Comparison of ENCODE assay signal across 8 mouse cellular contexts in genomic region chr7:119793586-119794250, GRCm38 (mm10). TPM values are rescaled to one million over a fixed set of nuclear protein-coding genes. Genes with fewer than 3 reads are reported as not detected.
DNase-seq lines count a peak whose midpoint lies in the region; ATAC-seq and TF ChIP-seq lines count a peak whose summit lies in the region.

TSS of gene Rexo5 (plus strand) at chr7:119794006.
TSS of gene Eri2 (minus strand) at chr7:119794058.

- H3K4me3 ChIP-seq in heart, embryonic 11.5 days (ENCODE audit: low read depth, low read length) = peak within 1 kb of the TSS; percentile 86
- peak within 1 kb of the TSS; percentile 79 for H3K4me3 ChIP-seq in kidney, embryonic 15.5 days (replicated peaks)
- peak within 1 kb of the TSS; percentile 86 for H3K4me3 ChIP-seq in liver, embryonic 12.5 days

- peak; percentile 24; the same call in 1 of the 2 replicates for TF ChIP-seq POLR2A in brain, embryonic 14.5 days (IDR thresholded peaks at IDR 0.05; ENCODE audit: borderline replicate concordance, extremely low read depth, insufficient read depth, insufficient read length, poor library complexity, severe bottlenecking)

- no peaks in the 10 kb centered on the region for H3K27me3 ChIP-seq in heart, embryonic 11.5 days (ENCODE audit: control insufficient read depth, insufficient read depth, low read length)
- H3K27me3 ChIP-seq in kidney, embryonic 15.5 days = no peaks in the 10 kb centered on the region
- H3K27me3 ChIP-seq in liver, embryonic 12.5 days (replicated peaks) = no peaks in the 10 kb centered on the region
- H3K27me3 ChIP-seq in splenic B cell, adult 2 months (ENCODE audit: control insufficient read depth, insufficient read depth, low read length, poor library complexity, severe bottlenecking) = no peaks in the 10 kb centered on the region

- H3K9me3 ChIP-seq in heart, embryonic 11.5 days (replicated peaks; ENCODE audit: control insufficient read depth, low read length) = no peaks in the 10 kb centered on the region
- H3K9me3 ChIP-seq in kidney, embryonic 15.5 days (replicated peaks) = no peaks in the 10 kb centered on the region
- no peaks in the 10 kb centered on the region for H3K9me3 ChIP-seq in liver, embryonic 12.5 days (replicated peaks)

- under 1% methylated on average over 53 of the region's 53 CpGs for WGBS in heart, embryonic 11.5 days (ENCODE audit: insufficient replicate concordance)
- under 1% methylated on average over 53 of the region's 53 CpGs for WGBS in kidney, embryonic 15.5 days
- under 1% methylated on average over 53 of the region's 53 CpGs for WGBS in liver, embryonic 12.5 days (ENCODE audit: insufficient replicate concordance)

- peaks cover 8% of the 10 kb centered on the region for H3K36me3 ChIP-seq in heart, embryonic 11.5 days (ENCODE audit: control insufficient read depth, insufficient read depth, low read length)
- H3K36me3 ChIP-seq in kidney, embryonic 15.5 days = peaks cover 18% of the 10 kb centered on the region
- H3K36me3 ChIP-seq in liver, embryonic 12.5 days = peaks cover 34% of the 10 kb centered on the region
- H3K36me3 ChIP-seq in splenic B cell, adult 2 months (ENCODE audit: control insufficient read depth, insufficient read depth, low read length, poor library complexity, severe bottlenecking) = no peaks in the 10 kb centered on the region

- peak within 1 kb of the TSS; percentile 69 for H3K4me2 ChIP-seq in heart, embryonic 11.5 days
- peak within 1 kb of the TSS; percentile 82 for H3K4me2 ChIP-seq in kidney, embryonic 15.5 days
- H3K4me2 ChIP-seq in liver, embryonic 12.5 days = peak within 1 kb of the TSS; percentile 86

- peak; percentile 89 for DNase-seq in CD4-positive, CD25-positive, alpha-beta regulatory T cell, adult 2 months (ENCODE audit: low read depth, low spot score)
- peak; percentile 96 for DNase-seq in brain, embryonic 14.5 days (ENCODE audit: low read depth)
- DNase-seq in naive thymus-derived CD4-positive, alpha-beta T cell, adult 2 months (ENCODE audit: low read depth) = peak; percentile 87
- DNase-seq in splenic B cell, adult 2 months (ENCODE audit: low read depth, low spot score) = peak; percentile 84

- peak within 1 kb of the TSS; percentile 89 for H3K9ac ChIP-seq in heart, embryonic 11.5 days (ENCODE audit: low read depth, low read length)
- H3K9ac ChIP-seq in kidney, embryonic 15.5 days = peak within 1 kb of the TSS; percentile 80
- H3K9ac ChIP-seq in liver, embryonic 12.5 days = peak within 1 kb of the TSS; percentile 90

- H3K27ac ChIP-seq in heart, embryonic 11.5 days (ENCODE audit: low read depth, low read length) = peak within 1 kb of the TSS; percentile 85
- H3K27ac ChIP-seq in kidney, embryonic 15.5 days = peak within 1 kb of the TSS; percentile 91
- H3K27ac ChIP-seq in liver, embryonic 12.5 days = peak within 1 kb of the TSS; percentile 83

- peak; percentile 97 for ATAC-seq in erythroblast, adult 5-6 weeks (replicated peaks; ENCODE audit: low FRiP score, poor library complexity, severe bottlenecking)
- peak; percentile 98 for ATAC-seq in heart, embryonic 11.5 days (replicated peaks; ENCODE audit: insufficient number of reproducible peaks, low FRiP score, low TSS enrichment)
- ATAC-seq in kidney, embryonic 15.5 days (replicated peaks; ENCODE audit: low FRiP score) = peak; percentile 99
- ATAC-seq in liver, embryonic 12.5 days = peak; percentile 98

- TF ChIP-seq CTCF in brain, embryonic 14.5 days (IDR thresholded peaks at IDR 0.05; ENCODE audit: borderline replicate concordance, extremely low read depth, insufficient read depth, insufficient read length) = no peak

- H3K4me1 ChIP-seq in heart, embryonic 11.5 days (ENCODE audit: control insufficient read depth, insufficient read depth, low read length) = no peaks in the 10 kb centered on the region
- peaks cover 14% of the 10 kb centered on the region for H3K4me1 ChIP-seq in kidney, embryonic 15.5 days
- H3K4me1 ChIP-seq in liver, embryonic 12.5 days = peaks cover 21% of the 10 kb centered on the region

RNA-seq across cellular contexts. Expression of gene Rexo5, which starts in this region (rescaled TPM):
- polyA plus RNA-seq in brain, embryonic 14.5 days (2012; rRNA removed) = 22.6 and 24.6 TPM in 2 replicates
- total RNA-seq in erythroblast, adult 5-6 weeks (2015; ENCODE audit: low replicate concordance) = 4.2 and 21.7 TPM in 2 replicates
- 7.4 and 18.1 TPM in 2 replicates for total RNA-seq in erythroblast, adult 5-6 weeks (2017; ENCODE audit: low replicate concordance)
- 16.2 and 19.0 TPM in 2 replicates for polyA plus RNA-seq in heart, embryonic 11.5 days (2014; fragmentation: Nextera tagmentation; extraction: Ambion mirVana)
- 21.1 and 29.9 TPM in 2 replicates for polyA plus RNA-seq in kidney, embryonic 15.5 days (2015; fragmentation: Nextera tagmentation; extraction: Ambion mirVana)
- 13.6 and 14.0 TPM in 2 replicates for polyA plus RNA-seq in liver, embryonic 12.5 days (2016; fragmentation: Nextera tagmentation; extraction: Ambion mirVana)

RNA-seq across cellular contexts. Expression of gene Eri2, which starts in this region (rescaled TPM):
- 11.9 and 12.5 TPM in 2 replicates for polyA plus RNA-seq in brain, embryonic 14.5 days (2012; rRNA removed)
- total RNA-seq in erythroblast, adult 5-6 weeks (2015; ENCODE audit: low replicate concordance) = 2.9 and 9.2 TPM in 2 replicates
- 3.2 and 8.4 TPM in 2 replicates for total RNA-seq in erythroblast, adult 5-6 weeks (2017; ENCODE audit: low replicate concordance)
- polyA plus RNA-seq in heart, embryonic 11.5 days (2014; fragmentation: Nextera tagmentation; extraction: Ambion mirVana) = 16.3 and 16.5 TPM in 2 replicates
- polyA plus RNA-seq in kidney, embryonic 15.5 days (2015; fragmentation: Nextera tagmentation; extraction: Ambion mirVana) = 24.8 and 26.1 TPM in 2 replicates
- 16.6 and 16.9 TPM in 2 replicates for polyA plus RNA-seq in liver, embryonic 12.5 days (2016; fragmentation: Nextera tagmentation; extraction: Ambion mirVana)

Comparison
In these comparisons a context has a peak if more than half of its experiments do, and no peak if none do; other contexts are left out.
1. Peak in every context shown above with its lines: DNase-seq, ATAC-seq, H3K4me3 ChIP-seq and H3K27ac ChIP-seq.